Mouse (Mus musculus): ENCODE measurements around the gene A630010A05Rik. TPM values are rescaled to one million over a fixed set of nuclear protein-coding genes. Genes with fewer than 3 reads are reported as not detected.
"Not testable (repeated sequence)": the region's sequence is repeated elsewhere in the genome, so short reads cannot be mapped to it uniquely, and the experiment has no call there.

The A630010A05Rik gene
- polyA plus RNA-seq (2015; fragmentation: Nextera tagmentation; extraction: Ambion mirVana): not detected in 2 replicates

- Histone ChIP-seq H3K27me3 (no peaks in the 10 kb centered on the region), H3K9ac (no peak within 1 kb of the TSS), H3K4me2 (replicated peaks) (no peak within 1 kb of the TSS), H3K27ac (no peak within 1 kb of the TSS), H3K4me3 (no peak within 1 kb of the TSS), H3K36me3 (no peaks in the 10 kb centered on the region), H3K4me1 (no peaks in the 10 kb centered on the region), H3K9me3 (no peaks in the 10 kb centered on the region)
- no peak for ATAC-seq (ENCODE audit: low FRiP score, low read depth)
- WGBS: 97% methylated on average over 1 of the region's 1 CpGs
These were observed at the start of gene A630010A05Rik for GRCm38 (mm10) chr16:14562017-14562416. Gene A630010A05Rik, plus strand, starts transcription at chr16:14562317.

DNA sequence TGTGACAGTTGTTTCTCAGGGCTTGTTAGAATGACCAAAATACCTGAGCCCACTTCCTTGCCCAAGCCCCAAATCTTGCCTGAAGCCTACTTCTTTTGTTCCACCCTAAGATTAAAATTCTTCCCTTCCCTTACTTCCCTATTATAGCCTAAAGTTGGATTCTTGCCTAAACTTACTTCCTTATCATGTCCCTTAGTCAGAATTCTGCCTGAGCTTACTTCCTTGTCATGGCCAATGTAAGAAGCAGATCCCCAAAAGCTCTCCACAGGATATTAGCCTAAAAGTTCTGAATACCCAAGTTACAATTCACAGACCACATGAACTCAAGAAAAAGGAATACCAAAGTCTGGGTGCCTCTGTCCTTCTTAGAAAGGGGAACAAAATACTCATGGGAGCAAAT is 26.4 kb upstream of the A630010A05Rik start:
- Histone ChIP-seq H3K4me2 (replicated peaks) (no peak overlapping the region), H3K36me3 (no peaks in the 10 kb centered on the region), H3K4me3 (no peak overlapping the region), H3K9me3 (no peaks in the 10 kb centered on the region), H3K27ac (no peak overlapping the region), H3K27me3 (no peaks in the 10 kb centered on the region), H3K4me1 (no peaks in the 10 kb centered on the region), H3K9ac (no peak overlapping the region)
- ATAC-seq (ENCODE audit: low FRiP score, low read depth): no peak

DNA sequence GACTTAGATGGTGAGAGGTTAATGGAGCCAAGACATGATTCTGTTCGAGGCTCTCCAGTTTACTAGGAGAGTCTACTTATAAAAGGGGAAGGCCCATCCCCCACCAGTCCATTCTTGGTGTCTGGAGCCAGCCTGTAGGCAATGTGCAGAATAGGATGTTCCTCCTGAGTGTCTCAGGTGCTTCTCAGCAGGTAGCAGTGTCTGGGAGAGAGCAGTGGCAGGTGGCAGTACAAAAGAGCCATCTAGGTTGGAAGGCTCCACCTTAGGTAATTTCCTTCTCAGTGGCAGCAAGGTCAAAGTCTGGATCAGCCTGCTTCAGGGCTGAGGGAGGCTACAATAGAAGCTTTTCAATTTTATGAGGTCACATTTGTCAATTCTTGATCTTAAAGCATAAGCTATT is 4.9 kb upstream of the A630010A05Rik start:
- not testable (repeated sequence) for H3K9me3 ChIP-seq; H3K4me3 ChIP-seq; H3K9ac ChIP-seq; H3K4me2 ChIP-seq (replicated peaks); ATAC-seq (ENCODE audit: low FRiP score, low read depth); H3K27me3 ChIP-seq; H3K4me1 ChIP-seq; H3K36me3 ChIP-seq; H3K27ac ChIP-seq
- 52% methylated on average over 1 of the region's 1 CpGs for WGBS

Other genes starting within 250 kb of the A630010A05Rik start
- 174 and 182 TPM in 2 replicates for gene Fopnl, start 244.9 kb upstream of the A630010A05Rik start, polyA plus RNA-seq (2015; fragmentation: Nextera tagmentation; extraction: Ambion mirVana)
- 7.5 and 10.0 TPM in 2 replicates for gene Abcc1, start 200.8 kb upstream of the A630010A05Rik start, polyA plus RNA-seq (2015; fragmentation: Nextera tagmentation; extraction: Ambion mirVana)

Measured in limb, embryonic 13.5 days (tissue).